Mouse (Mus musculus): ENCODE measurements around the gene Insl3.

DNA sequence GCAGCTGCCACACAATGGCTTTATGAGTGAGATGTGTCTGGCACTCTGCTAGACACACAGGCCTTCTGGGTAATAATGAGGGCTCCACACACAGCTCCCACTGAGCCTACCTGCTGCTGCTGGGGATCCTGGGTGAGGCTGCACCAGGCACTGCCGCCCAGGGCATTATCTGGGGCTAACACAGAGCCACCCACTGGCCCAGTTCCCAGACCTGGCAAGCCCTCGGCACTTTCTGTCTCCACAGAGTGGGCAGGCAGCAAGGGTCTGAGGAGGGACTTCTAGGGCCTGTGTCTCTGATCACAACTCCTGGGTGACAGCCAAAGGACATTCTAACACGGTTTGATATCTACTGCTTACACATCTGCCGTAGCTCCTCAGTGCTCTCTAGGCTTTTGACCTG lies 30.2 kb downstream of the Insl3 start:
- TF ChIP-seq CTCF (IDR thresholded peaks at IDR 0.05; ENCODE audit: low read depth) (no peak), EP300 (IDR thresholded peaks at IDR 0.05; ENCODE audit: low read depth) (no peak)
